Mouse (Mus musculus): ENCODE results near the gene Trp63. TPM values are rescaled to one million over a fixed set of nuclear protein-coding genes. Genes with fewer than 3 reads are reported as not detected.

Trp63 gene
- total RNA-seq, 2 experiments from 2014 or later = 5.1 to 8.7 TPM

DNA sequence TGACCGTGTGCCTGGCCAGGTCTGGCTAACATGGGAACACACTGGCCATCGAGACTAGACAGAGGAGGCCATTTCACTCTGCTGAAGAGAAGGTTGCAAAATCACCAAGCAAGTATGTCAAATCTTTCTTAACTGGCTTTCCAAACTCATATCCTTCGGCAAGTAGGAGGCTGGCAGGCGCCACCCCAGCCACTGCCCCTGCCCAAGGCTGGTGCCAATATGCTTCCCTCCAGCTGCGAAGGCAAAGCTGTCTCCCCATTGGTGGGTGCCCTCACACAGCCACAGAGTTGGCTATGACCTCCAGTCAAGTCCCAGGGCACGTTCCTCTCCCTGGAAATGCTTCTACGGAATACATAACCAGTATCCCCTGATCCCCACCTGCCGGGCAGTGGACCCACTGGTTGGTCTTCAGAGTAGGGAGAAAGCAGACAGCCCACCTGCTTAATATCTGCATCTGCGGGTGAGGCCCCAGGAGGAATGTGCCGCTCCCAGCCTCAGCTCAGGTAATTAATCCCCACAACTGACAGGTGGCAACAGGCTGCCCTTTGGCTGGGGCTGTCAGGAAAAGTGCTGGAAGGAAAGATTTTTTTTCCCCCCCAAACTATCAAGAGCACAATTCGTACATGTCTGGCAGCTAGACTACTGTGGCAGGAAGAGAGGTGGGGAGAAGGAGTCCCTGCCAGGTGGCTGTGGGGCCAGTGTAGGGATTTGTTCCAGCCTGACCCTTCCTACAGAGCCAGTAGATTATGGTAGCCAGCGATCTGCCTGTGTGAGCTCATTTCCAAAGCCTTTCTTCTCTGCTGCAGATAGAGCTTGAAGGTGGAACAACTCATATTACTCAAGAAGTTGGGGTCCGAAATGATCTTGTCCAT, 166.3 kb downstream of the Trp63 start:
- DNase-seq = no peak
- intact Hi-C loops (cut with DNase I) = no loop called here

DNA sequence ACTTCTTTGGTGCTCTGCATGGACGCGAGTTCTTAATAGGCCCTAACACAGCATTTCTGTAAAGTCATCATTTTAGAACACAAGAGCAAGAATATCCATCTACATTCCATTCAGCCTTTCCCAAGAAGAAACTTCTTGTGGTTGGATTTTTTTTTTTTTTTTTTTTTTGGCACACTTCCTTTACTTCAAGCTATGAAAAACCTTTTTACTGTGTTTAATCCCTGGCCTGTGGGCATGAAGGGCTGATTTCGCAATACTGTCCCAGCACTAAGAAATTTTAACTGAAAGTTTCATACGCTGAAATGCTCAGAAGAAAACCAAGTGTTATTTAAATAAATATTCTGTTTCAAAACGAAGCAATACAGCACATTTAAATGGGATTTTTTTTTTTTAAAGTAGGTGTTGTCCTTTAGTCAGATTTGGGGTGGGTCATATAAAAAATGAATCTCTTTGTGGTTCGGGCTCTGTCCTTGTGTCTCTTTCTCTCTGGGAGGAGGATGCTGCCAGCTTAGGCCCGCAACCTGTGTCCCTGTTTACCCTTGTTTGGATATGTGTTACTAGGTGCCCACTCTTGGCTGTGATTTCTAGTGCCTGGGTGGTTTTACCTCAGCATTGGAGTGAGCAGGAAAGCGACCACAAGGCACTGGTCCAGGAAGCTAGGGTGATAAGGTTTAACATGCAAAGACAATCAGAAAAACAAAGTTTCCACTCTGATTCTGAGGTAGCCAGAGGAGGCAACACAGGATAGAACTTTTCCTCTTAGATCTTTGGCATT, 177.4 kb downstream of the Trp63 start:
- intact Hi-C loops (cut with DNase I) = no loop called here
- no peak for DNase-seq

DNA sequence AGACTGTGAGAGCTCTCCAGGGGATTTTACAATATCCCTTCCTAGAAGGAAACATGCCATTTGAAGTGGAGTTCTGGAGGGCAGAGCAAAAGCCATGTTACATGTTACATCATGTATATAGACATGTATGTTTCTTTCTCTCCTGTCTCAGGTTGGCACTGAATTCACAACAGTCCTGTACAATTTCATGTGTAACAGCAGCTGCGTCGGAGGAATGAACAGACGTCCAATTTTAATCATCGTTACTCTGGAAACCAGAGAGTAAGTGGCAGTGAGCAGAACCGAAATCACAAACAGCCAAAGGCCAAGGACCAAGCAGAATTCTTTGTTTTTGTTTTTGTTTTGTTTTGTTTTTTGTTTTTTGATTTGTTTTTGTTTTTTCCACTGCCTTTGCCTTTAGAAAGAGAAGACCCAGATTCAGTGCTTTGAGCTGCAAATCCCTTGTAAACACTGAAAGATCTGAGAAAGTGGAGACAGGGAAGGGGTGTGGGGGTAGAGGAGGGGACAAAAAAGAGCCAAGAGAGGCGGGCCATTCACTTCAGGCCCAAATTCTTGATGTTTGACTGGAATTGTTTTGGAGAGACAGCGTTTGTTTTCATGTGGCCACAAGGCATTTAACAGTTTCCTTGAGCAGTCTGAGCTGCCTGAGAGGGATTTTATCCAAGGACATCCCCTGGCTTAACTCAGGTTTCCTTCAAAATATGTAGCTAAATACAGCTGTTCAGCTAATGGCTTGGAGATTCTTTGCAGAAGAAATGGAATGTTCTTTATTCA, 181.7 kb downstream of the Trp63 start:
- DNase-seq = no peak
- intact Hi-C loops (cut with DNase I) = no loop called here

DNA sequence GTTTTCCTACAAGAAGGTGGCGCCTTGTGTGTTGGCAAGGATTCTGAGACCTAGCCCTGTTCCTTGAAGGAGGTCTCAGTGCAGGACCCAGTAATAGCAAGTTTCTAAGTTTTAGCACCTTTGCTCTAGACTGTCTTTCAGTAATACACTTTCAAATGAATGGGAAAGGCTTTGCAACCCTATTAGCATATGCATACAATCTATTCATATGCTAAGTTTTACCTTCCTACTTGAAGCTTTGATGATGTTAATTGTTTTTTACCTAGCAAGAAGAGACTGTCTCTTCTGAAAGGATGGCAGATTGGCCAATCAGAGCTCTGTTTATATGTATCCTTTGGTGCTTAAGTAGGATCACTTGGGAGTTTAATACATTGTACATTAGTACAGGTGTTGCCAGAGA, 187.9 kb downstream of the Trp63 start:
- no peak for DNase-seq
- intact Hi-C loops (cut with DNase I) = no loop called here

- intact Hi-C loops (cut with DNase I) = no loop called here
- no peak for DNase-seq
Observed at GRCm38 (mm10) chr16:25875681-25876080, 192.1 kb downstream of the Trp63 start.

DNA sequence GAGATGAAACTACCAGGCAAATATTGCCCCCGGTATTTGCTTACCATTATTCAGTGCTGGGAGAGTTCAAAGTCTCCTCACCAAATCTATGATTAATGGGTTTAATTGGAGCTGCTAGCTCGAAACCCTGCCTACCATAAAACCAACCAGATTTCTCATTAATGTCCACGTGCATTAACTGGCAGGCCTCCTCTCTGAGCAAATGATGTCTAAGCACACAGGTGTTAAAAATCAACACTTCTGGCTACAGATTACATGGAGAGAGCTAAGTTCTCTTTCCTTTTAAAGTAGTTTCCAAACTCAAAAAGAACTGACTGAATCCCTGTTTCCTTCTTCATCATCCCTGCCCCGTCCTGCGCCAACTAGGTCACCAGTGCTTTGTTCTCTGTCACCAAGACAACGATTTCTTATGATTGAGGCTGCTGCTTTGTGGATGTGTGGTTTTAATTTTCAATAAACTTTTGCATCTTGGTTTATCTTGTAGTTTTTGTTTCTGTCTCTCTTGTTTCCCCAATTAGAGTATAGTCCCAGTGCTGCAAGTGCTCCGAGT, 193.9 kb downstream of the Trp63 start:
- no peak for DNase-seq
- intact Hi-C loops (cut with DNase I) = no loop called here

DNA sequence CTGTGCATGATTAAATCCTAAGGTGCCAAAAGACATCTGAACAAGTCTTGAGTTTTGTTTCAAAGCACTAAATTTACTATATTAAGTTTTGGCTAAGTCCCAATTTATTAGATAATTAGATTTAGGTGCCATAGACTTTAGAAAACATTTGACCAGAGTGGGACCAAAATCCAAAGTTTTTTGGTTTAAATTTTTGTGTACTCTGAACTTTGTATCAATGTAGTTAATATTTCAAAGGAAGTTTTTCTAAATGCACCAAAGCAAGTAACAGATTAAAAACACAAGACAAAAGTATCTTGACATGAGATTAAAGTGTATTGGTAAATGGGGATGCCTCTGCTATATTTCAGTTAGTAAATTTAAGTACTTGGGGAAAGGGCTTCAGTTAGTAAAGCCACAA, 194.6 kb downstream of the Trp63 start:
- intact Hi-C loops (cut with DNase I) = no loop called here
- no peak for DNase-seq

- intact Hi-C loops (cut with DNase I) = no loop called here
- no peak for DNase-seq
Observed at GRCm38 (mm10) chr16:25899071-25899470, 215.5 kb downstream of the Trp63 start.

GRCm38 (mm10) chr16:25899657-25900056, 216.1 kb downstream of the Trp63 start:
- DNase-seq = no peak
- intact Hi-C loops (cut with DNase I) = no loop called here

DNA sequence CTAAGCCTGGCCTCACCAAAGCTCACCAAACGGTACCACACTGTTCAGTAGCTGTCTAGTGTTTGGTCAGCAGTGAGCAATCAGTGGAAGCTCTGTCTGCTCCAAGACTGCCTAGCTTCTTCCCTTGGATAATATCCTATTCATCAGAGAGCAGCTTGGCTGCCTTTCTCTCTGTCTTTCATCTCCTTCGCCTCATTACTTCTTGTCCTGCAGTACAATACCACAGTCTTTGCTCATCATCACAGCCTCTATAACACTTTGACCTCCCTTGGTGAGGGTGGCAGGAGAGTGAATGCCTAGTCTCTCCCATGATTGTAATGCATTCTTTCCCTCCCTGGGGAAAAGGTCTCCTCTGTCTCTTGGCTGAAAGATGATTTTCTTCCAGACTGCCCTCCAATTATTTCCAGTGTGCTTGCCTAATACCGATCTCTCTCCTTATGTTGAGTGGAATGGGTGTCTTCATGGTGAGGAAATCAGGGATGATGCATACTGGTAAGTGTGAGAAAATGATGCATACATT, 216.9 kb downstream of the Trp63 start:
- no peak for DNase-seq
- intact Hi-C loops (cut with DNase I) = no loop called here

- no peak for DNase-seq
- intact Hi-C loops (cut with DNase I) = no loop called here
Observed at GRCm38 (mm10) chr16:25912185-25912584, 228.6 kb downstream of the Trp63 start.

GRCm38 (mm10) chr16:25934181-25934580, 250.6 kb downstream of the Trp63 start:
- DNase-seq = no peak
- intact Hi-C loops (cut with DNase I) = no loop called here

Measured in gastrocnemius, postnatal 36 days (tissue).